Mouse (Mus musculus) activated CD4-positive, CD25-positive, alpha-beta regulatory T cell, adult 4 months (primary cell): ENCODE measurements at regions not wholly inside any gene's neighbourhood (a gene's known extent, or its start where the extent isn't known, plus 50 kb on each side); places are given as distances from the start of the nearest gene placed in this dataset.

ENCODE experiments used
- ATAC-seq: one replicate; pipeline ENCODE4 v1.8.0; 2017

DNA sequence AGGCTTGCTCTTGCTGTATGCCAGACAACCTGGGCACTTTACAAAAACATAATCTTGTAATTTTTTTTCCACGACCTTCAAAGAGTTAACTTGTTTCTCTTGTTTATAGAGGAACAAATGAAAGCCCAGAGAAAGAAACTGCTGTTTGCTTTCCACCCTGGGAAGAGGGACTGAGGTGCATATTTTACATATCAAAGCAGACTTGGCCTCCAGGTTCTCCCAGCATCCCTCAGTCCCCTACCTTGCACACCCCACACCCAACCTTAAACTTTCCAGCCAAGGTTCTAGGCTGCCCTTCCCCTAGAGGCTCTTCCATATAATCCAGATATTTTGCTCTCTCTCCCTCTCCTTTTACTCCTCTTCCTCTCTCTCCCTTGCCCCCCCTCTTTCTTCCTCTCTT is 226.0 kb upstream of the Sall1 start:
- no peak for ATAC-seq

DNA sequence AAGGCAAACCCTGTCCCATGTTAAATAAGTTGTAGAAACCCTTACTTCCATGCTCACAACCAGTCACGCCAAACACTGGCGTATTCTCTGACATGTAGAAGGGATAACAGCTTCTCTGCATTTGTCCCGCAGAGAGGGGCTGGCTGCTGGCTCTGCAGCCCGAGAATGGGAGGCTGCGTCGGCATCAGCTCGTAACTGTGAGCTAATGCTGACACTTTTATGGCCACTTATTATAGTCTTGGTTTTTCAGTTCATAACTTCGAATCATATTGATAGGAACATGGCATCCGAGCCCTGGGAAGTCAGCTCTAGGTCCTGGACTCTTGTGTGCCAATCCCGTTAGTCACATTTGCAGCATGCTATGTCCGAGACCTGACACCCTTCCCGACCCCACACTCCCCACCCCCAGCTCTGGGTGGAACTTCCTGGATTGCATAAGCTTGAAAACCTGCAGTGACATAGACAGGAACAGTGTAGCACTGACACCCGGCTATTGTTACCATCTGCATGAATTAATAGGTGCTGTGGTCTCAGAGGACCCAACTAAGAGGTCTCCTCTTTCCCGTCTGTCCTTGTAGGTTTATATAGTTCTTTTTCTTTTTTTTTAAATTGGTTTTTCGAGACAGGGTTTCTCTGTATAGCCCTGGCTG is 217.3 kb upstream of the Sall1 start:
- no peak for ATAC-seq

DNA sequence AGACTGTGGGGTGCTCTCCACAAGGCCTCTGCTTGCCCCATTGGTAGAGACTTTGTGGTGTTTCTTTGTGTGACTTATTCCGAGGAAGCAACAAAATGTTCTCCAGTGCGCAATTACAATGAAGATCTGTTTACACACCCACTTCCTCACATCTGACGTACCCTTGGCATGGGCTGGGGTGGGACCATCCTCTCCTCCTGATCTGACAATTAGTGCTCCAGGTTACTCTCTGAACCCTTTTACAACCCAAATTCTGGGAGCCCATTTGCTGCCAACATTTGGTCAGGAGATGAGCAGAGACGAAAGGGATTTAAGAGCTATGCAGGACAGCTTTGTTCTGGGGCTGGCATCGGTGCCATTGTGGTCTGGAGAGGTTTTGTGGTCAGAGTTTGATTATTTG is 215.9 kb upstream of the Sall1 start:
- ATAC-seq: no peak

DNA sequence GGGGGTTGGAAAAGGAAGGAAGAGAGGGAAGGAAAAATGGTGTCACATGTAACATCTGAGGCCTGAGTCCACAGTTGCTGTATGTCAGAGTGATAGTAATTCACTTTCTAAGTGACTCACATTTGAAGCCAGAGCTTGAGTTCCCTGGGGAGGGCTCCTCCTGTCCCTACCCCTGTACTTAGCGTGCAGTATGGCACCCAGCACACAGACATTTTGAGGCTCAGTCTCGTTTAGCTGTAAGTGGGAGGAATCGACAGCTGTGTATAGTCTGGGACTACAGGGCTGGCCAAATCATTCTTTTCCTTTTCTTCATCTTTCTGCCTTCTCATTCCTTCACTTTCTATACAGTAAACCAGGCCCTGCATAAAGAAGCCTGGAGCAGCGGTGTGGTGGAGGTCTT is 202.4 kb upstream of the Sall1 start:
- ATAC-seq: no peak

DNA sequence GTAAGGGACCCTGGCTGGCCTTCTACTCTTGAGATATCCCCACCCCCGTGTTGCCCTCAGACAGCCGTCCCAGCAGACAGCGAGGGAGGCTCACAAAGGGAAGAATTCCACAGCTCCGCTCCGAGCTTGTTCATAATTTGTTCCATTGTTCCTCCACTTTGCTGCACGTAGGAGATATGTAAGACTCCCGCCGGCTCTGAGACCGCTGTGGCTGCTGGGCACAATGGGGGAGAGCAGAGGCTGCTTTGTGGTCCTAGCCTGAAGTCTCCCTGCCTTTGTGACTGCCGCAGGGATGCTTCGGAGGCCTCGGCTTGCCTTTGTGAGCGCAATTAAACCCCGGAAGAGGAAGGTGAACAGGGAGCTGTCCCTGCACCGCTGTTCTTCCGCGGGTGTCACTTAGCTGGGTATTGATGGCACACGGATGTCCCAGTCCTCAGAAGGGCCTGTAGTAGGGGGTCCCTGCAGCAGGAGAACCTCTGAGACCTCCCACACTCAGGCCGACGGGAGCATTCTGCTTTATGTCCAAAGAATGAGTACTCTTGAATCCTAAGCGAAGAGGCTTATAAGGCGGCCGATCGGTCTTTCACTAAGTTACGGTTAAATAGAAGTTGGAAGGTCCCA is 201.3 kb upstream of the Sall1 start:
- ATAC-seq: no peak

DNA sequence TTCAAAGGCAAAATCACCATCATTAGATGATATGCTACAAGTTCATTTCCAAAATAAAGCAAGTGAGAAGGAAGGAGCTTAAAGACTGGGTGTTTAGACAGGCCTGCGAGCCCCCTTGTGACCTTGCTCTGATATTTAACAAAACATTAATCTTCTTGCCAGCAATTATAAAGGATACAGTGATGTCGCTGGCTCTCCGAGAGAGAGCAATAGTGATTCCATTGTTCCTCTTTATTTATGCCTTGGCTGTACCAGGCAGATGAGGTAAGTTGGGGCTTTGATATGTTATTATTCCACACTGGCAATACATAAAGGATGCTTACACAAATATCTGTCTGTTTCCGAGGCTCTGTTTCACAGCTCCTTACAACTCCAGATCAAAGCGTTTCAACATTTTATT is 197.7 kb upstream of the Sall1 start:
- no peak for ATAC-seq

DNA sequence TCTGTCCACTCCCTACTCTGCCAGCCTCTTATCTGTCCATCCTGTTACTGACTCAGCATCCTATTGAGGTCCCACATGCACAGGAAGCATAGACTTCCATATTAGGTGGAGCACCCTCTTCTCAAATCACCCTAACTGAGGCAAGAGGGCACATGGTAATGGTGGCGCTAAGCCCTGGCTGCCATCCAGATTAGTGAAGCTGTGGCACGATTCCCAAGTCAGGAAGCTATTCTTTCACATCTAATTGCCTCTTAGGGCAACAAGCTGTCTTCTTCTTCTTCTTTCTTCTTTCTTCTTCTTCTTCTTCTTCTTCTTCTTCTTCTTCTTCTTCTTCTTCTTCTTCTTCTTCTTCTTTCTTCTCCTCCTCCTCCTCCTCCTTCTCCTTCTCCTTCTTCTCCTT is 195.7 kb upstream of the Sall1 start:
- no peak for ATAC-seq

DNA sequence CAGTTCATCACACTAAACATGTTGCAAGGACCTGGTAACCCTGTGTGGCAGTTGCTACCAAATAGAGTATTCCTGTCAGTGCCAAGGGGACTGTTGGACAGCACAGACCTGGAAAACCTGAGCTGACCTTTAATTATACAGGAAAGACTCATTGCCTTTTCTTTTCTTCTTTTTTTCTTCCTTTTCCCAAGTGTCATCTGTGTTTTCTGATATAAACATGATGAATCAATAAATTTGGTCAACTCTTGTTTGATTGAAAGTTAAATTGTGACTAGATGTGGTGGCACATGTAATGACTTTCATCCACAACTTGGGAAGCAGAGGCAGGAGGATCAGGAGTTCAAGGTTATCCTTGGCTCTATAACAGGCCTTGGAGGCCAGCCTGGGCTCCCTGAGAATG is 190.1 kb upstream of the Sall1 start:
- ATAC-seq: no peak

DNA sequence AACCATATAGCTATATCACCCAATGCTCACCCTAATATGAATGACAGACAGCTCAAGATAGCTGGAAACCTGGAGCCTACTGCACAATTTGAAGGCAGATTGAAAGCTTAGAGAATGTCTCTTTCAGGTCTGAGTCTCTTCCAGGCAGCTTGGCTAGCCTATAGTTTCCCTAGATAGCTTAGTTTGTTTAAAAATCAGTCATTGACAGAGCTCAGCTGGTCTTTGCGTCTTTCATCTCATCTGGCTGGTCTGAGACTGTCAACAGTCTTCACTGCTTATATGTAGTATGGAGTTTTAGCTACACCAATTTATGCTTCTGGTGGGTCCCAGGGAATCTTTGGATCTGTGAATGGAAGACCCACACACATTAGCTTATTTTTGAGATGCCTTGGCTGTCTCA is 188.4 kb upstream of the Sall1 start:
- ATAC-seq: no peak

DNA sequence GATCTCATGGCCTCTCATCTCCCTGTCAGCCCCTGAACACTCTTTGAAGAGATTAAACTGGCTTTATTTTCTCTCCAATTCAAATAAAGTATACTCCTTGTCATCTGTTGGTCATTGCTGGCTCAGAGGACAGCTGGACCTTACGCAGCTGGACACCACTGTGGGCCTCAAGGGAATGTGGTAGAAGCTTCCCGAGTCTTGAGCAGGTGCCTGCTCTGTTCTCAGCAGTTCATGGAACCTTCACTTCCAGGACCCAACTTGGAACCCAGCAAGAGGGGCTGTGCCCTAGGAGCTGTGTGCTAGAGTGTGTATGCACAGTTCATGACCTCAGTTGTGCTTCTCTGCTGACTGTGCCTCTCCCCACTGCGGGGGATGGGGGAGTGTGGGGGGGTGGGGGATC is 185.2 kb upstream of the Sall1 start:
- no peak for ATAC-seq

DNA sequence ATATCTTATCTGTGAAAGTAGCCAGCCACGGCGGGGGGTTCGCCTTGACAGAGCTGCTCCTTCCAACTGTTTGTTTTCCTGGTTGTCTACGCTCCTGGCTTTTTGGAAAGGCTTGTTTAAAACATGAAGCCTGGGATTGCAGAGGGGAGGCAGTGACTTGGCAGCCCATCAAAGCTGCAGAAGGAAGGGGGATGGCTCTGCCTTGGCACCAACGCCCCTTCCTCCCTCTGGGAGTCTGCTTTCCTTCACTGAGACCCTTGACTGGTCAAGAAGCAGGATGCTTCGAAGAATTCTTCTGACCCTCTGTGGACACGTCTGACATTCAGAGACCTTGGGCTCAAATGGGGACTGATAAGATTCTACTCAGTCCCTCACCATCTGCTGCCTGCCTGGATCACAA is 176.9 kb upstream of the Sall1 start:
- ATAC-seq: no peak

DNA sequence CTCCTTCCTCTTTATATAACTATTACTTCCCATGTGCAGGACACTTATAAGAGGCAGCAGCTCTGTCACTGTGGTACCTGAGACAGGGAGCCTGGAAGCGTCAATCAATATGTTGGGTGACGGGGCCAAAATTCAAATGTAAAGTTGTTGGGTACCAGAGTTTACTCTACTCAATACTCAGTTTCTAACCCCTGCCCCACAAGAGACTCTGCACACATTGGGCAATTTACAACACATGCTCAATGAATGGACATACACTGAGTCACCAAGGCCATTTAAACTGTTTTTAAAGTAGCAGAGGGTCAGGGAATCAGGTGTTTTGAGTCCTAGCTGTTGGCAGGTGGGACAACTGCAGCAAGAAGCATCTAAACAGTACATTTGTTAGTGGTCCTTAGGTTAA is 176.4 kb upstream of the Sall1 start:
- ATAC-seq: no peak

DNA sequence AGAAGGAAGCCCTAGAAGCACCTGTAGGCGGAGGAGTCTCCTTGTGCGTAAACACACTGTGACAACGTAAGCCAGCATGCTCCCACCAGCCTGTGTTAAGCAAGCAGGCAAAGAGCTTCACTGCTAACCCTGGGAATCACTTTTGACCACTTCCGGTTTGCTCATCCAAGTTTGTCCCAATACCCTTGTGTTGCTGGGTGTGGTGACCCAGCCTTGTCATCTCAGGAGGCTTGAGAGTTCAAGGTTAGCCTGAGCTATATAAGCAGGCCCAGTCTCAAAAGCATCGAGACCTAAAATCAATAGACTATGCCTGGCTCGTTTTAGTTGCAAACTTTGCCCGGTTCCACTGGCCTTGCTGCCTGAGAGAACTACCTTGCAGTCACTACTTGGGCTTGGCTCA is 175.2 kb upstream of the Sall1 start:
- ATAC-seq: no peak

DNA sequence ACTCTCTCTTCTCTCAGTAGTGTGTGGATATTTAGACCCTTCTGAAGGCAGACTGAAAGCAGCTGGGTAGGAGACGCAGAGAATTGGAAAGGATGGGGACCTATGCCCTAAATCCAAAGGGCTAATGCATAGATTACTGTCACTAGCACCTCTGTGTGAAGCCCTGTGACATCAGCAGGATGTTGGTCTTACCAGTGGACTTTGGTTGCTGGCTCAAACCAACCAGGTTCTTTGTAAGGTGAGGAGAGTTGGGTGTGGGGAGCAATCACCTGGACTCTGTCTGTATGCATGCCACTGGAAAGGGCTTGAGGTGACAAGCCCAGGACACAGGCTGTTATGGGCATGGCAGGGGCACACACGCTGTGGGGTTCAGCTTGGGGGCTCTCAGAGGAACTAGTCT is 173.7 kb upstream of the Sall1 start:
- ATAC-seq: no peak

DNA sequence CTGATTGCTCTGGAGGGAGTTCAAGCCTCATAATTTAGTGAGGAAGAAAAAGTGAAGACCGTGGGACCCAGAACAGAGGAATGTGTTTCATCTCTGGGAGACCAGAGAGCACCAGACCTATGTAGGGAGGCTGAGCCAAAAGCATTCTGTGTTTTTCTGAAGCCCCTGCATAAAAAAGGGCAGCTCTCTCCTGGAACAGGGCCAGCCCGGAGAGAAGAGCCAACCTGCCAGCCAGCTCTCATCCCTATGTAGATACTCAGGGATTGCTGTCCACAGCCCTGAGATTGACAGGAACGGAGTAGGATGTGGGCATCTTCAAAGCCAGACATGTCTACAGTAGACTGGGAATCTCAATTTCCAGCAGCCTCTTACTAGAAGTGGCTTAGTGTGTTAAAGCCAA is 168.0 kb upstream of the Sall1 start:
- no peak for ATAC-seq

DNA sequence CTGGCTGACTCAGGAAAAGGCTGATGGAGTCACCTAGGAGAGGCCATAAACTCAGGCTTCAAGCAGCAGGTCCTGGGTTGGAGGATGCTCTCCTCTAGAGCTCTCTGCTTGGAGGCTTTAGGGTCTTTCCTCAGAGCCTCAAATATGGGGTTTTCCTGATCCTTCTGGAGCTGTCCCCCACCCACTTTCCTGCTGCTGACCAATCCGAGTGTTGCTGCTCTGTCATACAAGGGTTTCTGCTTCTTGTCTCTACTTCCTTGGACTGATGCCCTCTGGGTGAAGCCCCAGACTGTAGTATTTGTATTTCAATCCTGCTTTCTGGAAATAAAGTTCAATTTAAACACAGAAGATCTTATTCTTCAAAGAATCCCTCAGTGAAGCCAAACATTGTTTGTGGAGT is 166.7 kb upstream of the Sall1 start:
- no peak for ATAC-seq

DNA sequence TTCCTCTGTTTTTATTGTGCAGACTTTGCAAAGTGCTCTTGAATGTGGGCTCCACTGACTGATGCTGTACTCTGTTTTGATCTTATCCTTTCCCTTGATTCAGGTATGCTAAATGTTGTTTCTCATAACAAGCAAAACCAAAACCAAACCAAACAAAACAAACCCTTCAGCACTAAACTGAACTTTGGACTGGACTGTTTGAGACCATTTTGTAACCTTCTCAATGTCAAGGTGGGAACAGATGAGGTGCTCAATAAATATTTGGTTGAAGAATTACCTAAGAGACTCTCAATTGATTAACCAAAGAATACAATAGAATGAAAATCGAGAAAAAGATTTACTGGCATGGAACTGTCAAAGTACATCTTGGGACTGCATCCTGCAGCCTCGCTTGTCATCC is 163.9 kb upstream of the Sall1 start:
- ATAC-seq: no peak

DNA sequence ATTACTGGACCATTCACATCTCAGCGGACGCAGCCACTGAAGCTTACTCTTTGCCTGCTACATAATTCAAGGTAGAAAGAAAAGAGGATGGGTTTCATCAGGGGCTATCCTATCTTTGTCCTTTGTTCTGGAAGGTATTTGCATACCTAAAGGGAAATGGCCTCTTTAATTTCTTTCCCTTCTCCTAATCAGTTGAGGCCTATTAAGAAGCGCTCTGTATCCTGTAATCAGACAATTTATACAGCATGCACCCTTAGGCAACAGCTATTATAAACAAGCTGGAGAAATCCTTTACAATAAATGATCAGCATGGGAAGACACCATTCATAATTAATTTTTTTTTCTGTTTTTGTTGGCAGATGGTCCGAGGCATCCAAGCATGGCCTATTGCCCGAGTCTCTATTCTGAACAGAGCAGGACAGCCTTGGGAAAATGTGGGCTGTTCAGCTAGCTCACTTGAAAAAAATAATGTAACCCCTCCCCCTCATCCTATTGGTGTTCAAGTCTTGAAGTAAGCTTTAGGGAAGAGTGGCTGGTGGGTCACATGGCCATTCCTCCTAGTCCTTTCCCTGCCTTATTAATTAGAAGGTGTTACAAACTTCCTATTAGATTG is 158.6 kb upstream of the Sall1 start:
- ATAC-seq: no peak

DNA sequence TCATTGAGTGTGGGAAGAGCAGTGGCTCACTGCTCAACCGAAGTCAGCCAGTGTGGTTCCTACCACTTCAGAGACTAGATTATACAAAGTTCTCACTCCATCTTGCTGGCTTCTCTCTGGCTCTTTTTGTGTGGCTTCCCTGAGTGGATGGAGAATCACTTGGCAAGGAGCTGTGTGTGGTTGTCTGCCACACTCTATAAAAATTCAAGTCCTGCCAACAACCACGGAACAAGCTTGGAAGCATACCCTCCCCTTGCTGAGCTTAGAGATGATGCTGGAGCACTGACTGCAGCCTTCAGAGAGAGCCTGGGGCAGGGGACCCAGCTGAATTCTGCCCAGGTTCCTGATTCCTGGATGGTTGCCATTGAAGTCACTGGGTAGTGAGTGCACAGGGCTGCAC is 156.3 kb upstream of the Sall1 start:
- no peak for ATAC-seq

DNA sequence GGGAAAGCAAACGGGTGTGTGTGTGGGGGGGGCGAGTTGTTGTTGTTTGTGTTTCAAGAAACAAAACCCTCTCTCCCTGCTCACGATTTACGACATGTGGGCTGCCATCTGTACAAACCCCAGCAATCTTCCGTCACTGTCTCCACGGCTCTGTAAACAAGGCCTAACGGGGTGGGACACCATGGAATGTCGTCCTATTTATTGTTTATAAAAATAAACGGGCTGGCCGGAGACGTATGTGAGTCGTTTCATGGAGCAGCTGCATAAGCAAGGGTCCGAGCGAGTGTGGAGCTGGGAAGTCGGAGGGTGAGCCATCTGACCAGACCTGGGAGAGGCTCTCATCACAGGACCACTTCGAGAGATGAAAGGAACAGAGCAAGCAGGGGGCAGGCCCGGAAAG is 141.4 kb upstream of the Sall1 start:
- no peak for ATAC-seq

DNA sequence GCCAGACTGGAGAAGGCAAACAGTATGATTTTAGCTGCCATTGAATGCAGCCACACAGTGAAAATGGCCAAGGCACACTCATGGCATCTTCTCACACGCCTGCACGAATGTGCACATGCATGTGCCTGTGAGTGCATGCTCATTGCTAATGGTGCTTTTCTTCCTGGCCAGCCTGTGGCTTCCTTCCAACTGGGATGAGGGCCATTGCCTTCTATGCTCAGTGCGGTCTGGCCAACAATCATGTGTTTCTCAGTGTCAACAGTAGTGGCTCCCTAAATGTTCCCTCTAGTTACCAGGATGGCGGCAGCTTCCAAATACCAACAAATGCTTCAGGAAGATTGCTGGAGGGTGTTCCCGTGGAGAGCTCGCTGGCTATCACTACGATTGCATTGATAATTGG is 131.7 kb upstream of the Sall1 start:
- ATAC-seq: no peak

DNA sequence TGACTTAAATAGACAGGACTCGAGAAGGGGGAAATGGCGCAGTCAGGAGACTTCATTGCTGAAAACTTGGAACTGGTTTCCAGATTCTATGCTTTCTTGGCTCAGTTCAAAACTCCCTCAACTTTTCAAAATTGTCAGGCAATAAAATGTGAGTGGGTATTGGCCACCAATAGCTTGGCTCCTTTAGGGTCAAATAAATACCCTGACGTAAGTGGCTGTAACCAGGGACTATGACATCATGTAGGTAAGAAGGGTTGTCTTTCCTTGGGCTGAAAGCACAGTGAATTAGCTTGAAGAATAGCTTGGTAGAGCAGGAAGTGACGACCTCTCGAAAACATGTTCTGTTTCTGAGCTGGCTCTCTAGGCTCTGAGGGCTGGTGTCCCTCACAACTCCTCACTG is 127.6 kb upstream of the Sall1 start:
- no peak for ATAC-seq

DNA sequence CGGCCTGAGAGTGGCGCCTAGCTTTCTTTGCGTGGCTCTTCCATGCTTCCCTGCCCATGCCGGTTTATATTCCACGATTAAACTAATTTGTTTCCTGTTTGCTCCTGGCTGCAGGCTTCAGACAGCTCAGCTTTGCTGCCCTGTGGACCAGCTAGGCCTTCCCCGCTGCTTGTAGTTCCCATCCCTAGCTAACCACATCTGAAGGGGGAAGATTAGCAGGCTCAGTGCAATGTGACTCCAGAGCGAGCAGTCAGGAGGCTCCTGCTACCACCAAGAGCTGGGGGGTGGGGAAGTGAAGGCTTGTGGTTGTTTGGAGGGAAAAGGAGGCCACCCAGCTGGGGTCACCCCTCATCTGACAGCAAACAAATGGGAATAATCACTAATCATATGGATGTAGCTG is 125.5 kb upstream of the Sall1 start:
- ATAC-seq: no peak

DNA sequence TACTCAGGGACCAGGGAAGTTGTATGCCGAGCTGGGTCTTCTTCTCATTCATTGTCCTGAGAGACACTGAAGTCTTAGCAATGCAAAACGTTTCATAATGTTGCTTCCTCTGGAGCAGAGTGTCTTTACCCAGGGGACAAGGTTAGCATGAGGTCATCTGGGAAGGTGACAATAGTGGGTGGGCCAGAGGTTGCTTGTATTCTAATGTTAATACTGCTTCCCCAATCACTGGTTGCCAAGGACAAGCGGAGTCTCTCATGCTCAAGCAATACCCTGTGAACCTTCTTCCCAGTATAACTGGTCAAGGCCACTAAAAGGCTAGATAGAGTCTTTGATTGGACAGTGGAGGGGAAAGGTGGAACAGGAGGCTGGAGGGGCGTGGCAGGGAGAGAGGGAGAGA is 123.1 kb upstream of the Sall1 start:
- no peak for ATAC-seq

DNA sequence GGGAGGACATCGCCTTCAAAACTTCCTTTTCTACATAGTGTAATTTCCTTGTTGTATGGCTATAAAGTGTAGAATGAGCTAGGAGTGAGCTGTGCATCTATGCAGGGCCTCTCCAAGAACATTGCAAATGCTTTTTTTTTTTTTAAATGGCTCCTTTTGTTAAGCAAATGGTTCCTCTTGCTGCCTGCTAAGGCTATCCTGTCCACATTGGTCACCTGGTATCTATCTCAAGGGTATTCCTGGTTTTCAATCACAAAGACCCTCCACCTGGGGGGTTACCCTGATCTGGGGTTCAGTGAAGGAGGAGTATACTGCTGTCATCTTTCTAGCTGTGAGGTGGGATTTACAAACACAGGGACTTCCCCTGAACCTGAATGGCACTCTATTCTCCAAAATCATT is 112.9 kb upstream of the Sall1 start:
- no peak for ATAC-seq
